Mouse (Mus musculus): ENCODE measurements at regions not wholly inside any gene's neighbourhood (a gene's known extent, or its start where the extent isn't known, plus 50 kb on each side); places are given as distances from the start of the nearest gene placed in this dataset.

DNA sequence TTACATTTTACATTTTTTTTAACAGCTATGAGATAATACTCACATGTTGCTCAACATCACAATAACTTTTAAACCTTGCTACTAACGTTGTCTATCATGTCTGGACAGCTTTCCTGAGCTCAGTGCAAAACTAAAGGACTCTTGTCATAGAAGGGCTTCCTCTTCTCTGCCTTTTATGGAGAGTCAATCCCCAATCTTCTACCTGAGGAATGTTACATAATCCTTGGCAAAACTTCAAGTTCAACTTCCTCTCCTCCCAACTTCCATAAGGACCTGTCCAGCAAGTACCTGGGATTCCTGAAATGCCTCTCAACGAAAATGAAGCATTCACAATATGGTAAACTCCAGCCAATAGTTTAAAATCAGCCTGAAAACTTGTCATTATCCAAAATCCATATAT, 96.2 kb upstream of the Spopl start:
- no peak overlapping the region for H3K4me2 ChIP-seq (replicated peaks; ENCODE audit: low read depth, low read length)
- no peak overlapping the region for H3K9ac ChIP-seq (replicated peaks; ENCODE audit: low read depth)
- DNase-seq (ENCODE audit: low spot score): peak; percentile 61
- 37% methylated on average over 2 of the region's 2 CpGs for WGBS
- no peaks in the 10 kb centered on the region for H3K36me3 ChIP-seq (ENCODE audit: insufficient read depth, low read length)
- H3K4me1 ChIP-seq (ENCODE audit: insufficient read depth, low read depth, low read length): no peaks in the 10 kb centered on the region
- H3K4me3 ChIP-seq (ENCODE audit: low read depth, low read length): no peak overlapping the region
- no peaks in the 10 kb centered on the region for H3K9me3 ChIP-seq (ENCODE audit: low read length)
- ATAC-seq: peak; percentile 68
- no peak overlapping the region for H3K27ac ChIP-seq (ENCODE audit: low read length)
- TF ChIP-seq EP300 (IDR thresholded peaks at IDR 0.05): peak; percentile 80
- TF ChIP-seq CTCF (IDR thresholded peaks at IDR 0.05): no peak
- H3K27me3 ChIP-seq (replicated peaks; ENCODE audit: insufficient read depth, low read length): no peaks in the 10 kb centered on the region

DNA sequence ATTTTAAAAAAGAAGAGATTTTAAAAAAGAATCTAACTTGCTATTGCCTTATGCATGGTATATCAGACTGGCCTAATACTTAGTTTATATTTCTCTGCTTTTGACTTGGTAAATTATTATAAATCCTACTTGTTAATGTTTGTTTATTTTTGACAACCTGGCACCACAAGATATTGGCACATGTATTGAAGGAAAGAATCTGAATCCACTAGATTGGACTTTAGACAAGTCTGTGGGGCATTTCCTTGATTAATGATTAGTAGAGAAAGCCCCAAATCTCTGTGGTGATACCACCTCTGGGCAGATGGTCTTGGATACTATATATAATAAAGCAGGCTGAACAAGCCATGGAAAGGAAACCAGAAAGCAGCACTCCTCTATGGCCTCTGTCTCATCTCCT, 94.2 kb upstream of the Spopl start:
- TF ChIP-seq EP300 (IDR thresholded peaks at IDR 0.05) (no peak), CTCF (IDR thresholded peaks at IDR 0.05) (no peak)
- Histone ChIP-seq H3K27ac (ENCODE audit: low read length) (no peak overlapping the region), H3K36me3 (ENCODE audit: insufficient read depth, low read length) (no peaks in the 10 kb centered on the region), H3K9me3 (ENCODE audit: low read length) (no peaks in the 10 kb centered on the region), H3K4me2 (replicated peaks; ENCODE audit: low read depth, low read length) (no peak overlapping the region), H3K9ac (replicated peaks; ENCODE audit: low read depth) (no peak overlapping the region), H3K4me3 (ENCODE audit: low read depth, low read length) (no peak overlapping the region), H3K4me1 (ENCODE audit: insufficient read depth, low read depth, low read length) (no peaks in the 10 kb centered on the region), H3K27me3 (replicated peaks; ENCODE audit: insufficient read depth, low read length) (no peaks in the 10 kb centered on the region)
- DNase-seq (ENCODE audit: low spot score) (no peak), ATAC-seq (no peak)

All from lung, postnatal 0 days (tissue).